ENCODE assay signal across 19 mouse cellular contexts in the genomic region with DNA sequence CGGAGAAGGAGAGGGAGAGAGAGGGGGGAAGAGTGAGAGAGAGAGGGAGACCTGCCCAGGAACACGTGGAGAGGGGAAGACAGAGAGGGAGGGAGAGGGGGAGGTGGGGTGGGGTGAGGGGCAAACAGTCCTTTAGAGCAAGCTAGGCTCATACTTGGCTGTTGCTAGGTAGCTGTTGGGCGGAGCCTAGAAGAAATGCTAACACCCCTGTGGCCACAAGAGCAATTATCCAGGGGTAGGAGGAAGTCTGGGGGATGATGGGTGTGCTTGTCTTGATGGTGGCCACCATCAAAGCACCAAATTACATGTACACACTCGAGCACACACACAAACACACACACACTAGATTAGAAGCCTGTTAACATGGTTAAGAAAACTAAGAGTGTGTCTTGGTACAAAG. TPM values are rescaled to one million over a fixed set of nuclear protein-coding genes. Genes with fewer than 3 reads are reported as not detected.
DNase-seq lines count a peak whose midpoint lies in the region; ATAC-seq and TF ChIP-seq lines count a peak whose summit lies in the region.
"Had no signal": no experiment of that assay in that cellular context is flagged by ENCODE, and none has a peak within 500 bp of the region (broad histone marks: within the 10 kb centered on the region; RNA-seq: fewer than 3 reads in every experiment).

No protein-coding gene starts in this region.

- peaks cover 56% of the 10 kb centered on the region for H3K4me1 ChIP-seq in forebrain, embryonic 10.5 days
- peaks cover 47% of the 10 kb centered on the region for H3K4me1 ChIP-seq in forebrain, embryonic 12.5 days
- H3K4me1 ChIP-seq in lung, embryonic 14.5 days (ENCODE audit: insufficient read depth): no peaks in the 10 kb centered on the region
- H3K4me1 ChIP-seq in lung, postnatal 0 days (ENCODE audit: insufficient read depth, low read depth, low read length): no peaks in the 10 kb centered on the region
- H3K4me1 ChIP-seq in limb, embryonic 10.5 days: peaks cover 50% of the 10 kb centered on the region
- H3K4me1 ChIP-seq: heart, embryonic 15.5 days; liver, embryonic 15.5 days had no signal

- H3K27me3 ChIP-seq in forebrain, embryonic 10.5 days (ENCODE audit: poor library complexity, severe bottlenecking): peaks cover 33% of the 10 kb centered on the region
- H3K27me3 ChIP-seq in forebrain, embryonic 12.5 days: peaks cover 8% of the 10 kb centered on the region; the same call in 1 of the 2 replicates
- H3K27me3 ChIP-seq in lung, embryonic 14.5 days (ENCODE audit: insufficient read depth, low read length): no peaks in the 10 kb centered on the region; the same call in 1 of the 2 replicates
- H3K27me3 ChIP-seq in lung, postnatal 0 days (replicated peaks; ENCODE audit: insufficient read depth, low read length): no peaks in the 10 kb centered on the region
- peaks cover 75% of the 10 kb centered on the region for H3K27me3 ChIP-seq in limb, embryonic 10.5 days (ENCODE audit: low read depth, poor library complexity, severe bottlenecking)
- H3K27me3 ChIP-seq: CH12.LX; hindbrain, embryonic 15.5 days; Patski had no signal

- H3K36me3 ChIP-seq in forebrain, embryonic 10.5 days (replicated peaks): no peaks in the 10 kb centered on the region
- H3K36me3 ChIP-seq in forebrain, embryonic 12.5 days (replicated peaks): no peaks in the 10 kb centered on the region
- H3K36me3 ChIP-seq in lung, embryonic 14.5 days (ENCODE audit: insufficient read depth): no peaks in the 10 kb centered on the region
- no peaks in the 10 kb centered on the region for H3K36me3 ChIP-seq in lung, postnatal 0 days (ENCODE audit: insufficient read depth, low read length)
- H3K36me3 ChIP-seq in limb, embryonic 10.5 days: no peaks in the 10 kb centered on the region
- H3K36me3 ChIP-seq: heart, embryonic 15.5 days; hindbrain, embryonic 15.5 days; limb, embryonic 13.5 days; liver, embryonic 15.5 days had no signal

- H3K4me3 ChIP-seq in forebrain, embryonic 10.5 days: no peak overlapping the region
- no peak overlapping the region for H3K4me3 ChIP-seq in forebrain, embryonic 12.5 days (replicated peaks)
- no peak overlapping the region for H3K4me3 ChIP-seq in lung, embryonic 14.5 days (ENCODE audit: low read depth, low read length)
- H3K4me3 ChIP-seq in lung, postnatal 0 days (ENCODE audit: low read depth, low read length): no peak overlapping the region
- H3K4me3 ChIP-seq in limb, embryonic 10.5 days: peak overlapping the region; percentile 7; the same call in 1 of the 2 replicates
- H3K4me3 ChIP-seq: heart, embryonic 15.5 days; hindbrain, embryonic 15.5 days; limb, embryonic 13.5 days; liver, embryonic 15.5 days had no signal

- H3K4me2 ChIP-seq in forebrain, embryonic 12.5 days: no peak overlapping the region
- no peak overlapping the region for H3K4me2 ChIP-seq in lung, embryonic 14.5 days
- no peak overlapping the region for H3K4me2 ChIP-seq in lung, postnatal 0 days (replicated peaks; ENCODE audit: low read depth, low read length)
- H3K4me2 ChIP-seq: heart, embryonic 15.5 days; hindbrain, embryonic 15.5 days; limb, embryonic 13.5 days; liver, embryonic 15.5 days had no signal

- 23% methylated on average over 4 of the region's 4 CpGs for WGBS in forebrain, embryonic 10.5 days
- WGBS in forebrain, embryonic 12.5 days: 22% methylated on average over 4 of the region's 4 CpGs
- 14% methylated on average over 4 of the region's 4 CpGs for WGBS in lung, embryonic 14.5 days
- 27% methylated on average over 4 of the region's 4 CpGs for WGBS in lung, postnatal 0 days
- WGBS in limb, embryonic 10.5 days: 6% methylated on average over 4 of the region's 4 CpGs

- no peak for DNase-seq in forebrain, embryonic 10.5 days (ENCODE audit: extremely low spot score, low spot score)
- DNase-seq in lung, embryonic 14.5 days: peak; percentile 17
- DNase-seq in lung, postnatal 0 days (ENCODE audit: low spot score): no peak
- peak; percentile 15 for DNase-seq in ZHBTc4 (ENCODE audit: low read depth, low spot score)
- peak; percentile 56 for DNase-seq in limb, embryonic 10.5 days (ENCODE audit: low spot score)
- DNase-seq in cerebellum, postnatal 14 days: no peak
- no peak for DNase-seq in thymus, postnatal 4 days
- DNase-seq: lung, postnatal 4 days; thymus, adult 2 months had no signal

- TF ChIP-seq CTCF in lung, embryonic 14.5 days (IDR thresholded peaks at IDR 0.05; ENCODE audit: low read depth): no peak
- no peak for TF ChIP-seq CTCF in lung, postnatal 0 days (IDR thresholded peaks at IDR 0.05)

- no peak for TF ChIP-seq EP300 in lung, postnatal 0 days (IDR thresholded peaks at IDR 0.05)

- ATAC-seq in forebrain, embryonic 12.5 days (ENCODE audit: low FRiP score): no peak
- ATAC-seq in lung, embryonic 14.5 days (ENCODE audit: insufficient read depth): peak; percentile 50; the same call in 1 of the 2 replicates
- ATAC-seq in lung, postnatal 0 days: no peak
- ATAC-seq: midbrain, embryonic 16.5 days; Patski had no signal

- no peaks in the 10 kb centered on the region for H3K9me3 ChIP-seq in forebrain, embryonic 10.5 days
- no peaks in the 10 kb centered on the region for H3K9me3 ChIP-seq in forebrain, embryonic 12.5 days
- H3K9me3 ChIP-seq in lung, embryonic 14.5 days (ENCODE audit: low read depth, low read length): no peaks in the 10 kb centered on the region
- H3K9me3 ChIP-seq in lung, postnatal 0 days (ENCODE audit: low read length): no peaks in the 10 kb centered on the region
- H3K9me3 ChIP-seq in limb, embryonic 10.5 days (replicated peaks): no peaks in the 10 kb centered on the region
- H3K9me3 ChIP-seq: heart, embryonic 15.5 days; hindbrain, embryonic 15.5 days; limb, embryonic 13.5 days; liver, embryonic 15.5 days had no signal

- no peak overlapping the region for H3K9ac ChIP-seq in forebrain, embryonic 12.5 days
- no peak overlapping the region for H3K9ac ChIP-seq in lung, embryonic 14.5 days
- H3K9ac ChIP-seq in lung, postnatal 0 days (replicated peaks; ENCODE audit: low read depth): no peak overlapping the region
- H3K9ac ChIP-seq: heart, embryonic 15.5 days; hindbrain, embryonic 15.5 days; limb, embryonic 13.5 days; liver, embryonic 15.5 days had no signal

- H3K27ac ChIP-seq in forebrain, embryonic 10.5 days: peak overlapping the region; percentile 82
- no peak overlapping the region for H3K27ac ChIP-seq in forebrain, embryonic 12.5 days
- H3K27ac ChIP-seq in lung, embryonic 14.5 days (ENCODE audit: low read depth): no peak overlapping the region
- no peak overlapping the region for H3K27ac ChIP-seq in lung, postnatal 0 days (ENCODE audit: low read length)
- H3K27ac ChIP-seq in limb, embryonic 10.5 days: peak overlapping the region; percentile 83
- H3K27ac ChIP-seq: heart, embryonic 15.5 days; hindbrain, embryonic 15.5 days; limb, embryonic 13.5 days; liver, embryonic 15.5 days had no signal

RNA-seq across cellular contexts. Expression of gene Dmrtb1, which starts 48.6 kb away (rescaled TPM):
- 0.87 and 2.7 TPM in 2 replicates for polyA plus RNA-seq in forebrain, embryonic 10.5 days (2016; fragmentation: Nextera tagmentation; extraction: Ambion mirVana)
- polyA plus RNA-seq in forebrain, embryonic 12.5 days (2016; fragmentation: Nextera tagmentation; extraction: Ambion mirVana): 27.5 and 30.8 TPM in 2 replicates
- not detected in 2 replicates for polyA plus RNA-seq in lung, embryonic 14.5 days (2014; fragmentation: Nextera tagmentation; extraction: Ambion mirVana)
- 0.08 TPM in 1 of 2 replicates, not detected in the other for polyA plus RNA-seq in lung, postnatal 0 days (2015; fragmentation: Nextera tagmentation; extraction: Ambion mirVana)
- 0.21 and 0.36 TPM in 2 replicates for polyA plus RNA-seq in limb, embryonic 10.5 days (2016; fragmentation: Nextera tagmentation; extraction: Ambion mirVana)
- polyA plus RNA-seq: heart, embryonic 15.5 days; kidney, embryonic 16.5 days; liver, embryonic 15.5 days; Patski; stomach, embryonic 14.5 days had no signal

Comparison
In these comparisons a context has a peak if more than half of its experiments do, and no peak if none do; other contexts are left out.
1. DNase-seq: peak in lung, embryonic 14.5 days (single experiment), ZHBTc4 (single experiment) and limb, embryonic 10.5 days (single experiment); none in forebrain, embryonic 10.5 days (single experiment), lung, postnatal 0 days (single experiment), cerebellum, postnatal 14 days (0 of 2) and thymus, postnatal 4 days (single experiment).
2. H3K27ac ChIP-seq: peak in forebrain, embryonic 10.5 days (single experiment) and limb, embryonic 10.5 days (single experiment); none in forebrain, embryonic 12.5 days (single experiment), lung, embryonic 14.5 days (single experiment) and lung, postnatal 0 days (single experiment).